Mouse (Mus musculus) hindbrain, embryonic 14.5 days (tissue): ENCODE measurements at regions not wholly inside any gene's neighbourhood (a gene's known extent, or its start where the extent isn't known, plus 50 kb on each side); places are given as distances from the start of the nearest gene placed in this dataset.

Source experiments
- ATAC-seq: fragments of 200-750 bp; cut with Nextera tagmentation; 2 replicates; pipeline ENCODE4 v1.8.0; 2017; ENCODE audit warnings: moderate number of reproducible peaks, mild to moderate bottlenecking, moderate TSS enrichment, moderate library complexity; ENCODE audit not compliant: low FRiP score
- DNase-seq: peaks from one replicate; pipeline ENCODE4 v3.0.0-alpha.2; 2015; ENCODE audit warnings: low spot score
- H3K27ac ChIP-seq: fragments of 300-500 bp; sonication (generic); 2 replicates; pipeline ENCODE4 v1.5.1; 2014; ENCODE audit warnings: mild to moderate bottlenecking, moderate library complexity
- H3K27me3 ChIP-seq: fragments of 300-500 bp; sonication (generic); 2 replicates; pipeline ENCODE4 v1.6.1; 2014; ENCODE audit warnings: mild to moderate bottlenecking, low read length, mixed read lengths; ENCODE audit not compliant: control insufficient read depth, insufficient read depth
- H3K36me3 ChIP-seq: fragments of 300-500 bp; sonication (generic); replicated peaks from 2 replicates; pipeline ENCODE4 v1.6.1; 2014; ENCODE audit not compliant: control insufficient read depth, insufficient read depth
- H3K4me1 ChIP-seq: fragments of 300-500 bp; sonication (generic); replicated peaks from 2 replicates; pipeline ENCODE4 v1.6.1; 2014; ENCODE audit warnings: antibody characterized with exemption, low read length, mixed read lengths; ENCODE audit not compliant: control insufficient read depth, insufficient read depth
- H3K4me2 ChIP-seq: fragments of 300-500 bp; sonication (generic); replicated peaks from 2 replicates; pipeline ENCODE4 v1.6.1; 2014; ENCODE audit warnings: mild to moderate bottlenecking, moderate library complexity
- H3K4me3 ChIP-seq: fragments of 300-500 bp; sonication (generic); replicated peaks from 2 replicates; pipeline ENCODE4 v1.5.1; 2014; ENCODE audit warnings: mild to moderate bottlenecking, low read length
- H3K9ac ChIP-seq: fragments of 300-500 bp; sonication (generic); 2 replicates; pipeline ENCODE4 v1.6.1; 2014
- H3K9me3 ChIP-seq: fragments of 300-500 bp; sonication (generic); 2 replicates; pipeline ENCODE4 v1.6.1; 2016; ENCODE audit warnings: low read length; ENCODE audit not compliant: control insufficient read depth
- WGBS: fragments of 180-500 bp; shearing (Covaris S2); extraction: QIAGEN DNeasy Blood & Tissue Kit; methylation state at CpG from one replicate; pipeline ENCODE4 v1.1.7; 2014; 5-methylcytosine and 5-hydroxymethylcytosine counted together

GRCm38 (mm10) chr7:110679916-110680315 is 52.5 kb downstream of the Adm start:
- DNase-seq (no peak), ATAC-seq (no peak)
- WGBS, result 80% methylated on average over 1 of the region's 1 CpGs
- H3K27ac ChIP-seq, result no peak overlapping the region
- no peak overlapping the region for H3K4me2 ChIP-seq
- no peaks in the 10 kb centered on the region for H3K36me3 ChIP-seq
- H3K4me3 ChIP-seq, result no peak overlapping the region
- no peaks in the 10 kb centered on the region for H3K9me3 ChIP-seq
- no peaks in the 10 kb centered on the region for H3K4me1 ChIP-seq
- no peak overlapping the region for H3K9ac ChIP-seq
- H3K27me3 ChIP-seq, result no peaks in the 10 kb centered on the region

GRCm38 (mm10) chr7:110682911-110683310 is 55.5 kb downstream of the Adm start:
- Histone ChIP-seq H3K4me3 (no peak overlapping the region), H3K9me3 (no peaks in the 10 kb centered on the region), H3K9ac (no peak overlapping the region), H3K27ac (no peak overlapping the region), H3K27me3 (no peaks in the 10 kb centered on the region), H3K36me3 (no peaks in the 10 kb centered on the region), H3K4me1 (no peaks in the 10 kb centered on the region), H3K4me2 (no peak overlapping the region)
- WGBS, result 87% methylated on average over 4 of the region's 4 CpGs
- ATAC-seq (no peak), DNase-seq (no peak)

GRCm38 (mm10) chr7:110688884-110689681 is 61.6 kb downstream of the Adm start:
- Histone ChIP-seq H3K9ac (no peak overlapping the region), H3K9me3 (no peaks in the 10 kb centered on the region), H3K4me2 (no peak overlapping the region), H3K36me3 (no peaks in the 10 kb centered on the region), H3K27ac (no peak overlapping the region), H3K4me3 (no peak overlapping the region), H3K4me1 (no peaks in the 10 kb centered on the region), H3K27me3 (no peaks in the 10 kb centered on the region)
- 51% methylated on average over 14 of the region's 14 CpGs for WGBS
- ATAC-seq, result no peak
- DNase-seq, result no peak

GRCm38 (mm10) chr7:110690241-110690640 is 62.8 kb downstream of the Adm start:
- ATAC-seq, result no peak
- 98% methylated on average over 2 of the region's 2 CpGs for WGBS
- Histone ChIP-seq H3K4me2 (no peak overlapping the region), H3K27ac (no peak overlapping the region), H3K4me3 (no peak overlapping the region), H3K4me1 (no peaks in the 10 kb centered on the region), H3K27me3 (no peaks in the 10 kb centered on the region), H3K36me3 (no peaks in the 10 kb centered on the region), H3K9me3 (no peaks in the 10 kb centered on the region), H3K9ac (no peak overlapping the region)
- DNase-seq, result no peak

GRCm38 (mm10) chr7:110690856-110691255 is 63.4 kb downstream of the Adm start:
- Histone ChIP-seq H3K9ac (no peak overlapping the region), H3K36me3 (no peaks in the 10 kb centered on the region), H3K27ac (no peak overlapping the region), H3K27me3 (no peaks in the 10 kb centered on the region), H3K4me1 (no peaks in the 10 kb centered on the region), H3K4me2 (no peak overlapping the region), H3K4me3 (no peak overlapping the region), H3K9me3 (no peaks in the 10 kb centered on the region)
- 86% methylated on average over 9 of the region's 9 CpGs for WGBS
- no peak for ATAC-seq
- no peak for DNase-seq

- WGBS, result 88% methylated on average over 5 of the region's 5 CpGs
- ATAC-seq, result no peak
Observed at GRCm38 (mm10) chr7:110694262-110694661, 66.8 kb downstream of the Adm start.

GRCm38 (mm10) chr7:110695729-110696128 is 68.3 kb downstream of the Adm start:
- H3K9ac ChIP-seq, result no peak overlapping the region
- H3K27ac ChIP-seq, result no peak overlapping the region
- DNase-seq (no peak), ATAC-seq (no peak)
- H3K36me3 ChIP-seq, result no peaks in the 10 kb centered on the region
- H3K4me1 ChIP-seq, result no peaks in the 10 kb centered on the region
- no peak overlapping the region for H3K4me2 ChIP-seq
- 87% methylated on average over 8 of the region's 8 CpGs for WGBS
- H3K27me3 ChIP-seq, result no peaks in the 10 kb centered on the region
- H3K9me3 ChIP-seq, result no peaks in the 10 kb centered on the region
- H3K4me3 ChIP-seq, result no peak overlapping the region

More at GRCm38 (mm10) chr7:110694262-110694661, 66.8 kb downstream of the Adm start:
- no peak overlapping the region for H3K4me3 ChIP-seq
- no peaks in the 10 kb centered on the region for H3K4me1 ChIP-seq
- no peaks in the 10 kb centered on the region for H3K9me3 ChIP-seq
- no peaks in the 10 kb centered on the region for H3K36me3 ChIP-seq
- H3K9ac ChIP-seq, result no peak overlapping the region
- no peaks in the 10 kb centered on the region for H3K27me3 ChIP-seq
- DNase-seq, result no peak
- H3K4me2 ChIP-seq, result no peak overlapping the region
- H3K27ac ChIP-seq, result no peak overlapping the region

- no peak overlapping the region for H3K4me2 ChIP-seq
- no peaks in the 10 kb centered on the region for H3K27me3 ChIP-seq
- no peaks in the 10 kb centered on the region for H3K9me3 ChIP-seq
- DNase-seq (no peak), ATAC-seq (no peak)
- no peak overlapping the region for H3K27ac ChIP-seq
- WGBS, result 86% methylated on average over 17 of the region's 17 CpGs
- H3K4me1 ChIP-seq, result no peaks in the 10 kb centered on the region
- no peak overlapping the region for H3K9ac ChIP-seq
- no peaks in the 10 kb centered on the region for H3K36me3 ChIP-seq
- H3K4me3 ChIP-seq, result no peak overlapping the region
Observed at GRCm38 (mm10) chr7:110698211-110699153, 69.5 kb upstream of the Ampd3 start.

- no peak overlapping the region for H3K4me2 ChIP-seq
- no peak overlapping the region for H3K9ac ChIP-seq
- H3K4me1 ChIP-seq, result no peaks in the 10 kb centered on the region
- no peaks in the 10 kb centered on the region for H3K27me3 ChIP-seq
- no peaks in the 10 kb centered on the region for H3K36me3 ChIP-seq
- H3K9me3 ChIP-seq, result no peaks in the 10 kb centered on the region
- DNase-seq, result no peak
- no peak overlapping the region for H3K4me3 ChIP-seq
- ATAC-seq, result no peak
- WGBS, result 87% methylated on average over 11 of the region's 11 CpGs
- no peak overlapping the region for H3K27ac ChIP-seq
Observed at GRCm38 (mm10) chr7:110699596-110699995, 68.4 kb upstream of the Ampd3 start.
